Comparison of ENCODE assay signal across 8 mouse cellular contexts in the genomic region with DNA sequence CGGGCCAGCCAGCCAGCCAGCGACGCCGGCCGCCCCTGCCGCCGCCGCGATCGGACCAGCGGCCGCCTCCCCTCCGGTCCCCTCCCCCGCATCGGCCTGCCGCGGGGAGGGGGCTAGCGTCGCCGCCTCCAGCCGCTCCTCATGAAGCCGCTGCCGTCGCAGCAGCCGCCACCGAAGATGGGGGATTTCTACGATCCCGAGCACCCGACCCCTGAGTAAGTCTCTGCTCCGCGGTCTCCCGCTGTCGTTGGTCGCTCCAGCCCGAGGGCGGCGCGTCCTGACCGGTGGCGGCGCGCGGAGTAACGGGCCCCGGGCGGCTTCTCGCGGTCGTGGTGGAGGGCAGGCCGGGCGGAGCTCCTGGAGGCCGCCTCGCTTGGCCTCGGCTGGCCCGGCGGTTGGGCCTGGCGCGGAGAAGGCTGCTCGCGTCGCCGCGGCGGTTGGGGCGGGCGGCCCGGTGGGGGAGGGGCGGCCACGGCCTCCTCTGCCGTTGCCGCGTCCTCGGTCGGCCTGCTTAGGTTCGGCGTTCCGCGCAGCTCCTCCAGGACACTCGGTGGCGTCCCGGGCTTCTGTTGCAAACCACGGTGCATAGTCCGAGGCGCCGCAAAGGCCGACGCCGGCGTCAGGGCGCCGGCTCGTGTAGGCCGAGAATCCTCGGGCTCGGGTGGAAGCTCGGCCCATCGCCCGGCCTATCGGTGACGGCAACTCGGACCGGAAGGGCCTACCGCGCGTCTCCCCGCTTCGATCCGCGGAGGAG. TPM values are rescaled to one million over a fixed set of nuclear protein-coding genes. Genes with fewer than 3 reads are reported as not detected.
DNase-seq lines count a peak whose midpoint lies in the region; ATAC-seq and TF ChIP-seq lines count a peak whose summit lies in the region.

Gene Setd2, plus strand, starts transcription at position 60 of the 754 bp plus-strand sequence.

- in situ Hi-C loops in ES-E14 (cut with MboI; ENCODE audit: low sequenced_read_pairs in 2 of 2, unreplicated experiment in 2 of 2): no loop called here

- no peaks in the 10 kb centered on the region for H3K27me3 ChIP-seq in forebrain, embryonic 13.5 days
- no peaks in the 10 kb centered on the region for H3K27me3 ChIP-seq in heart, postnatal 0 days (ENCODE audit: control insufficient read depth, insufficient read depth, low read length)
- H3K27me3 ChIP-seq in liver, embryonic 15.5 days: no peaks in the 10 kb centered on the region
- H3K27me3 ChIP-seq in neural tube, embryonic 11.5 days (ENCODE audit: control insufficient read depth, insufficient read depth, low read length): no peaks in the 10 kb centered on the region

- DNase-seq in ES-E14 (ENCODE audit: low read depth, low spot score): no peak
- DNase-seq in c-Kit-positive CD71-positive TER-119-negative erythroid progenitor cells, embryonic 14.5 days (ENCODE audit: low read depth): peak; percentile 32
- DNase-seq in heart, postnatal 0 days (ENCODE audit: low spot score): peak; percentile 25
- DNase-seq in kidney, postnatal 4 days: peak; percentile 76 to 85
- peak; percentile 75 for DNase-seq in neural tube, embryonic 11.5 days (ENCODE audit: low spot score)
- peak; percentile 49 to 61 for DNase-seq in thymus, adult 18-20 months

- H3K9ac ChIP-seq in ES-E14 (ENCODE audit: insufficient read depth, low read depth, low read length, poor library complexity, severe bottlenecking): peak within 1 kb of the TSS; percentile 95
- peak within 1 kb of the TSS; percentile 99 for H3K9ac ChIP-seq in forebrain, embryonic 13.5 days
- peak within 1 kb of the TSS; percentile 98 for H3K9ac ChIP-seq in heart, postnatal 0 days (replicated peaks; ENCODE audit: low read depth, low read length)
- H3K9ac ChIP-seq in liver, embryonic 15.5 days: peak within 1 kb of the TSS; percentile 99
- H3K9ac ChIP-seq in neural tube, embryonic 11.5 days (ENCODE audit: low read length): peak within 1 kb of the TSS; percentile 99

- peak; percentile 55; the same call in 1 of the 2 replicates for TF ChIP-seq EP300 in heart, postnatal 0 days (IDR thresholded peaks at IDR 0.05; ENCODE audit: low read depth)

- H3K9me3 ChIP-seq in ES-E14 (ENCODE audit: control insufficient read depth, insufficient read depth, low read depth, low read length): no peaks in the 10 kb centered on the region
- no peaks in the 10 kb centered on the region for H3K9me3 ChIP-seq in forebrain, embryonic 13.5 days (replicated peaks)
- H3K9me3 ChIP-seq in heart, postnatal 0 days (replicated peaks; ENCODE audit: control insufficient read depth, low read length): no peaks in the 10 kb centered on the region
- no peaks in the 10 kb centered on the region for H3K9me3 ChIP-seq in liver, embryonic 15.5 days (replicated peaks)
- no peaks in the 10 kb centered on the region for H3K9me3 ChIP-seq in neural tube, embryonic 11.5 days (ENCODE audit: control insufficient read depth, low read length)

- peak within 1 kb of the TSS; percentile 78 for H3K27ac ChIP-seq in ES-E14 (ENCODE audit: insufficient read depth, low read depth, low read length, poor library complexity, severe bottlenecking)
- H3K27ac ChIP-seq in forebrain, embryonic 13.5 days: peak within 1 kb of the TSS; percentile 100
- peak within 1 kb of the TSS; percentile 99 for H3K27ac ChIP-seq in heart, postnatal 0 days (ENCODE audit: low read depth)
- H3K27ac ChIP-seq in liver, embryonic 15.5 days (replicated peaks): peak within 1 kb of the TSS; percentile 98
- H3K27ac ChIP-seq in neural tube, embryonic 11.5 days (ENCODE audit: low read depth, low read length): peak within 1 kb of the TSS; percentile 99

- H3K36me3 ChIP-seq in ES-E14 (ENCODE audit: control insufficient read depth, insufficient read depth, low read length, poor library complexity, severe bottlenecking): no peaks in the 10 kb centered on the region
- peaks cover 4% of the 10 kb centered on the region; the same call in 1 of the 2 replicates for H3K36me3 ChIP-seq in forebrain, embryonic 13.5 days (ENCODE audit: poor library complexity, severe bottlenecking)
- H3K36me3 ChIP-seq in heart, postnatal 0 days (replicated peaks; ENCODE audit: control insufficient read depth, insufficient read depth, low read length): 0 out of 2 replicates have a peak, but pooled peaks cover 3% of the 10 kb centered on the region
- 0 out of 2 replicates have a peak, but pooled peaks cover 3% of the 10 kb centered on the region for H3K36me3 ChIP-seq in liver, embryonic 15.5 days (replicated peaks)
- H3K36me3 ChIP-seq in neural tube, embryonic 11.5 days (ENCODE audit: control insufficient read depth, insufficient read depth, low read length): no peaks in the 10 kb centered on the region

- under 1% methylated on average over 64 of the region's 109 CpGs for WGBS in forebrain, embryonic 13.5 days
- WGBS in heart, postnatal 0 days: 0% methylated on average over 71 of the region's 109 CpGs
- WGBS in liver, embryonic 15.5 days (ENCODE audit: insufficient replicate concordance): under 1% methylated on average over 106 of the region's 109 CpGs
- WGBS in neural tube, embryonic 11.5 days: under 1% methylated on average over 86 of the region's 109 CpGs

- peak; percentile 66 for ATAC-seq in forebrain, embryonic 13.5 days
- ATAC-seq in heart, postnatal 0 days (ENCODE audit: insufficient read depth, low read depth): peak; percentile 51
- peak; percentile 68 for ATAC-seq in liver, embryonic 15.5 days (ENCODE audit: insufficient read depth)
- ATAC-seq in neural tube, embryonic 11.5 days (ENCODE audit: insufficient read depth, low FRiP score, low TSS enrichment): peak; percentile 59

- H3K4me3 ChIP-seq in ES-E14 (ENCODE audit: insufficient read depth in 1 of 2, low read depth in 1 of 2, low read length in 2 of 2, poor library complexity in 1 of 2, severe bottlenecking in 1 of 2): peak within 1 kb of the TSS; percentile 94
- peak within 1 kb of the TSS; percentile 98 for H3K4me3 ChIP-seq in forebrain, embryonic 13.5 days
- H3K4me3 ChIP-seq in heart, postnatal 0 days (ENCODE audit: low read depth, low read length): peak within 1 kb of the TSS; percentile 90
- H3K4me3 ChIP-seq in liver, embryonic 15.5 days (replicated peaks): peak within 1 kb of the TSS; percentile 83
- peak within 1 kb of the TSS; percentile 96 for H3K4me3 ChIP-seq in neural tube, embryonic 11.5 days (ENCODE audit: low read depth, low read length)

- H3K4me1 ChIP-seq in ES-E14 (ENCODE audit: control insufficient read depth in 2 of 2, insufficient read depth in 2 of 2, low read length in 2 of 2, poor library complexity in 1 of 2): peaks cover 5 to 9% of the 10 kb centered on the region in 2 experiments; a peak in 3 of 4 replicates
- peaks cover 34% of the 10 kb centered on the region for H3K4me1 ChIP-seq in forebrain, embryonic 13.5 days
- peaks cover 30% of the 10 kb centered on the region for H3K4me1 ChIP-seq in heart, postnatal 0 days (ENCODE audit: control insufficient read depth, insufficient read depth)
- peaks cover 52% of the 10 kb centered on the region for H3K4me1 ChIP-seq in liver, embryonic 15.5 days (replicated peaks)
- peaks cover 9% of the 10 kb centered on the region; the same call in 1 of the 2 replicates for H3K4me1 ChIP-seq in neural tube, embryonic 11.5 days (ENCODE audit: control insufficient read depth, insufficient read depth, low read length)

- TF ChIP-seq CTCF in heart, postnatal 0 days (IDR thresholded peaks at IDR 0.05; ENCODE audit: low read depth): no peak

- peak within 1 kb of the TSS; percentile 77 for H3K4me2 ChIP-seq in forebrain, embryonic 13.5 days
- peak within 1 kb of the TSS; percentile 80 for H3K4me2 ChIP-seq in heart, postnatal 0 days (ENCODE audit: low read depth, low read length)
- peak within 1 kb of the TSS; percentile 93 for H3K4me2 ChIP-seq in liver, embryonic 15.5 days
- H3K4me2 ChIP-seq in neural tube, embryonic 11.5 days (ENCODE audit: low read depth): peak within 1 kb of the TSS; percentile 54

TF ChIP-seq in ES-E14, 5 proteins besides CTCF, POLR2A, EP300 and RAD21:
- TF ChIP-seq ZNF384 (IDR thresholded peaks at IDR 0.05; ENCODE audit: low read depth, low read length): no peak
- TF ChIP-seq HCFC1 (IDR thresholded peaks at IDR 0.05; ENCODE audit: borderline replicate concordance, insufficient read depth, low read length): no peak
- TF ChIP-seq CHD2 (IDR thresholded peaks at IDR 0.05; ENCODE audit: low read depth, low read length): no peak
- no peak for TF ChIP-seq MAFK (IDR thresholded peaks at IDR 0.05; ENCODE audit: insufficient read depth, low read depth, low read length)

RNA-seq across cellular contexts. Expression of gene Setd2, which starts in this region (rescaled TPM):
- 78.9 and 79.2 TPM in 2 replicates for total RNA-seq in ES-E14 (2012; rRNA removed)
- polyA plus RNA-seq in forebrain, embryonic 13.5 days (2015; fragmentation: Nextera tagmentation; extraction: Ambion mirVana): 39.7 and 41.8 TPM in 2 replicates
- total RNA-seq in heart, postnatal 0 days (2014; rRNA removed; ENCODE audit: low replicate concordance): 27.5 and 33.2 TPM in 2 replicates
- 12.7 and 13.0 TPM in 2 replicates for polyA plus RNA-seq in heart, postnatal 0 days (2015; fragmentation: Nextera tagmentation; extraction: Ambion mirVana)
- 9.2 and 10.5 TPM in 2 replicates for polyA plus RNA-seq in liver, embryonic 15.5 days (2015; fragmentation: Nextera tagmentation; extraction: Ambion mirVana)
- polyA plus RNA-seq in neural tube, embryonic 11.5 days (2014; fragmentation: Nextera tagmentation; extraction: Ambion mirVana): 45.0 and 50.6 TPM in 2 replicates
